Mouse (Mus musculus) erythroid progenitor cell, adult 5-6 weeks (primary cell): Measurements from ENCODE around the gene Proca1. TPM values are rescaled to one million over a fixed set of nuclear protein-coding genes. Genes with fewer than 3 reads are reported as not detected.

Source experiments
- ATAC-seq: replicated peaks from 2 replicates; pipeline ENCODE4 v1.8.0; 2016; ENCODE audit warnings: moderate number of reproducible peaks, mild to moderate bottlenecking, moderate TSS enrichment, inconsistent platforms; ENCODE audit not compliant: poor library complexity, low FRiP score, severe bottlenecking
- total RNA-seq, 2 experiments: library from RNA; stranded (forward) in 1 of 2; stranded (reverse) in 1 of 2; fragments of 150-400 nt in 1 of 2; fragments of 186-747, 209-891 nt in 1 of 2; gene quantifications; 2 replicates each; pipeline versions ENCODE4 v1.2.3 to v1.2.4; 2015 to 2017; ENCODE audit warnings: low replicate concordance in 2 of 2

Proca1 gene
- total RNA-seq, 2 experiments from 2014 or later = not detected

- no peak for ATAC-seq
Observed at GRCm38 (mm10) chr11:78209886-78210285, 16.7 kb downstream of the Proca1 start.

GRCm38 (mm10) chr11:78210615-78211014 is 17.4 kb downstream of the Proca1 start:
- no peak; the same call in 1 of the 2 replicates for ATAC-seq

- ATAC-seq = no peak
Observed at GRCm38 (mm10) chr11:78211513-78211912, 18.3 kb downstream of the Proca1 start.

- no peak for ATAC-seq
Observed at GRCm38 (mm10) chr11:78213086-78213817, 20.1 kb downstream of the Proca1 start.

- no peak for ATAC-seq
Observed at GRCm38 (mm10) chr11:78215709-78216317, 22.6 kb downstream of the Proca1 start.

GRCm38 (mm10) chr11:78223586-78223985 is 30.4 kb downstream of the Proca1 start:
- no peak for ATAC-seq

- ATAC-seq = no peak
Observed at GRCm38 (mm10) chr11:78231518-78231917, 38.3 kb downstream of the Proca1 start.

GRCm38 (mm10) chr11:78240193-78240857 is 47.1 kb downstream of the Proca1 start:
- ATAC-seq = no peak

- peak; percentile 47 for ATAC-seq
Observed at GRCm38 (mm10) chr11:78245261-78245626, 52.1 kb downstream of the Proca1 start.

GRCm38 (mm10) chr11:78245627-78246317 is 52.6 kb downstream of the Proca1 start, which contains the start of the genes Sdf2 and Supt6:
TSS of gene Sdf2 (plus strand) at chr11:78245746.
TSS of gene Supt6 (minus strand) at chr11:78245987.
- peak; percentile 94 for ATAC-seq

- ATAC-seq = no peak
Observed at GRCm38 (mm10) chr11:78246318-78247011, 53.3 kb downstream of the Proca1 start.

GRCm38 (mm10) chr11:78247012-78247348 is 53.8 kb downstream of the Proca1 start:
- ATAC-seq = no peak

GRCm38 (mm10) chr11:78247727-78248140 is 54.5 kb downstream of the Proca1 start:
- ATAC-seq = no peak

Other genes starting within 250 kb of the Proca1 start
- gene Phf12, start 210.6 kb upstream of the Proca1 start, total RNA-seq (2015; ENCODE audit: low replicate concordance) = 45.7 and 92.3 TPM in 2 replicates
- 27.2 and 39.9 TPM in 2 replicates for gene Phf12, start 210.6 kb upstream of the Proca1 start, total RNA-seq (2017; ENCODE audit: low replicate concordance)
- gene Dhrs13, start 161.1 kb upstream of the Proca1 start, total RNA-seq (2015; ENCODE audit: low replicate concordance) = 10.1 and 10.8 TPM in 2 replicates
- 7.1 and 10.8 TPM in 2 replicates for gene Dhrs13, start 161.1 kb upstream of the Proca1 start, total RNA-seq (2017; ENCODE audit: low replicate concordance)
- 15.1 and 24.7 TPM in 2 replicates for gene Flot2, start 155.5 kb upstream of the Proca1 start, total RNA-seq (2015; ENCODE audit: low replicate concordance)
- 13.1 and 17.6 TPM in 2 replicates for gene Flot2, start 155.5 kb upstream of the Proca1 start, total RNA-seq (2017; ENCODE audit: low replicate concordance)
- gene Eral1, start 113.0 kb upstream of the Proca1 start, total RNA-seq (2015; ENCODE audit: low replicate concordance) = 4.0 and 5.0 TPM in 2 replicates
- 3.6 and 6.7 TPM in 2 replicates for gene Eral1, start 113.0 kb upstream of the Proca1 start, total RNA-seq (2017; ENCODE audit: low replicate concordance)
- 2.9 and 4.3 TPM in 2 replicates for gene Fam222b, start 98.7 kb upstream of the Proca1 start, total RNA-seq (2015; ENCODE audit: low replicate concordance)
- gene Fam222b, start 98.7 kb upstream of the Proca1 start, total RNA-seq (2017; ENCODE audit: low replicate concordance) = 0.45 and 1.5 TPM in 2 replicates
- gene Traf4, start 27.8 kb upstream of the Proca1 start, total RNA-seq (2015; ENCODE audit: low replicate concordance) = 11.3 and 35.3 TPM in 2 replicates
- 14.6 and 16.1 TPM in 2 replicates for gene Traf4, start 27.8 kb upstream of the Proca1 start, total RNA-seq (2017; ENCODE audit: low replicate concordance)
- gene Nek8, start 16.7 kb upstream of the Proca1 start, total RNA-seq (2015; ENCODE audit: low replicate concordance) = 43.2 and 79.6 TPM in 2 replicates
- gene Nek8, start 16.7 kb upstream of the Proca1 start, total RNA-seq (2017; ENCODE audit: low replicate concordance) = 35.9 and 76.8 TPM in 2 replicates
- 174 and 194 TPM in 2 replicates for gene Tlcd1, start 16.7 kb upstream of the Proca1 start, total RNA-seq (2015; ENCODE audit: low replicate concordance)
- 107 and 197 TPM in 2 replicates for gene Tlcd1, start 16.7 kb upstream of the Proca1 start, total RNA-seq (2017; ENCODE audit: low replicate concordance)
- 1,034 and 1,190 TPM in 2 replicates for gene Rpl23a, start 9.8 kb upstream of the Proca1 start, total RNA-seq (2015; ENCODE audit: low replicate concordance)
- 811 and 1,012 TPM in 2 replicates for gene Rpl23a, start 9.8 kb upstream of the Proca1 start, total RNA-seq (2017; ENCODE audit: low replicate concordance)
- 2.9 TPM in 1 of 2 replicates, not detected in the other for gene Rab34, start 5.0 kb upstream of the Proca1 start, total RNA-seq (2015; ENCODE audit: low replicate concordance)
- gene Rab34, start 5.0 kb upstream of the Proca1 start, total RNA-seq (2017; ENCODE audit: low replicate concordance) = 2.6 and 7.1 TPM in 2 replicates
- 39.6 and 52.4 TPM in 2 replicates for gene Sdf2, start 52.4 kb downstream of the Proca1 start, total RNA-seq (2015; ENCODE audit: low replicate concordance)
- 15.8 and 21.6 TPM in 2 replicates for gene Sdf2, start 52.4 kb downstream of the Proca1 start, total RNA-seq (2017; ENCODE audit: low replicate concordance)
- gene Supt6, start 52.6 kb downstream of the Proca1 start, total RNA-seq (2015; ENCODE audit: low replicate concordance) = 22.2 and 30.6 TPM in 2 replicates
- 21.3 and 27.7 TPM in 2 replicates for gene Supt6, start 52.6 kb downstream of the Proca1 start, total RNA-seq (2017; ENCODE audit: low replicate concordance)
- 53.7 and 76.3 TPM in 2 replicates for gene 2610507B11Rik, start 68.4 kb downstream of the Proca1 start, total RNA-seq (2015; ENCODE audit: low replicate concordance)
- 77.1 and 80.1 TPM in 2 replicates for gene 2610507B11Rik, start 68.4 kb downstream of the Proca1 start, total RNA-seq (2017; ENCODE audit: low replicate concordance)
- gene BC030499, start 97.4 kb downstream of the Proca1 start, total RNA-seq (2015; ENCODE audit: low replicate concordance) = not detected in 2 replicates
- gene BC030499, start 97.4 kb downstream of the Proca1 start, total RNA-seq (2017; ENCODE audit: low replicate concordance) = not detected in 2 replicates
- 234 and 259 TPM in 2 replicates for gene Spag5, start 108.1 kb downstream of the Proca1 start, total RNA-seq (2015; ENCODE audit: low replicate concordance)
- 464 and 490 TPM in 2 replicates for gene Spag5, start 108.1 kb downstream of the Proca1 start, total RNA-seq (2017; ENCODE audit: low replicate concordance)
- gene Aldoc, start 129.6 kb downstream of the Proca1 start, total RNA-seq (2015; ENCODE audit: low replicate concordance) = 1.3 and 16.2 TPM in 2 replicates
- gene Aldoc, start 129.6 kb downstream of the Proca1 start, total RNA-seq (2017; ENCODE audit: low replicate concordance) = 2.4 and 3.0 TPM in 2 replicates
- 7.2 and 14.3 TPM in 2 replicates for gene Pigs, start 135.0 kb downstream of the Proca1 start, total RNA-seq (2015; ENCODE audit: low replicate concordance)
- 3.6 and 3.9 TPM in 2 replicates for gene Pigs, start 135.0 kb downstream of the Proca1 start, total RNA-seq (2017; ENCODE audit: low replicate concordance)
- gene Unc119, start 150.1 kb downstream of the Proca1 start, total RNA-seq (2015; ENCODE audit: low replicate concordance) = 17.2 and 20.9 TPM in 2 replicates
- 7.9 and 8.3 TPM in 2 replicates for gene Unc119, start 150.1 kb downstream of the Proca1 start, total RNA-seq (2017; ENCODE audit: low replicate concordance)
- not detected in 2 replicates for gene Foxn1, start 193.2 kb downstream of the Proca1 start, total RNA-seq (2015; ENCODE audit: low replicate concordance)
- not detected in 2 replicates for gene Foxn1, start 193.2 kb downstream of the Proca1 start, total RNA-seq (2017; ENCODE audit: low replicate concordance)
- not detected in 2 replicates for gene Slc13a2, start 228.8 kb downstream of the Proca1 start, total RNA-seq (2015; ENCODE audit: low replicate concordance)
- gene Slc13a2, start 228.8 kb downstream of the Proca1 start, total RNA-seq (2017; ENCODE audit: low replicate concordance) = 0.68 TPM in 1 of 2 replicates, not detected in the other